Mouse (Mus musculus) megakaryocyte, embryonic 14.5 days (primary cell): Measurements from ENCODE around the gene Treml4.

Experiments
- FLI1 ChIP-seq: IDR thresholded peaks from 2 replicates; pipeline ENCODE4 v1.6.1; 2012; ENCODE audit warnings: low read length, inconsistent platforms, mixed read lengths
- GATA1 ChIP-seq: IDR thresholded peaks from 3 replicates; pipeline ENCODE4 v1.6.1; 2012; ENCODE audit warnings: mixed read lengths, low read length, inconsistent platforms, borderline replicate concordance

DNA sequence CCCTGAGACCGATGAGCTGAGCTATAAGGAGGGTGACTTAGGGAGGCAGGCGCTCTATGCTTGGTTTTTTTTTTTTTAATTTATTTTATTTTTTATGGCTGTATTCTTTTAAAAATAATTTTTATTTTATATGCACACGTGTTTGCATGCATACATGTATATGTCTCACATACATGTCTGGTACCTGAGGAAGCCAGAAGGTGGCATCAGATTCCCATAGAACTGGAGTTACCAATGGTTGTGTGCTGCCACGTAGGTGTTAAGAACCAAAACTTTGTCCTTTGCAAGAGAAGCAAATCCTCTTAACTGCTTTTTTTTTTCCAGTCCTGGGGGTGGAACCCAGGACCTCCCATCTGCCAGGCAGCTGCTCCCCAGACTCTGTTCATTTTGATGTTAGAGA is 30.3 kb upstream of the Treml4 start:
- TF ChIP-seq GATA1 (no peak), FLI1 (no peak)
